Mouse (Mus musculus) intestine, embryonic 16.5 days (tissue): ENCODE measurements at regions not wholly inside any gene's neighbourhood (a gene's known extent, or its start where the extent isn't known, plus 50 kb on each side); places are given as distances from the start of the nearest gene placed in this dataset.

Experiments used
- ATAC-seq: fragments of 200-750 bp; cut with Nextera tagmentation; 2 replicates; pipeline ENCODE4 v1.8.0; 2017; ENCODE audit warnings: moderate TSS enrichment, moderate library complexity
- H3K27ac ChIP-seq: fragments of 300-500 bp; sonication (generic); 2 replicates; pipeline ENCODE4 v1.5.1; 2014; ENCODE audit warnings: mild to moderate bottlenecking, low read length
- H3K27me3 ChIP-seq: fragments of 300-500 bp; sonication (generic); replicated peaks from 2 replicates; pipeline ENCODE4 v1.6.1; 2014; ENCODE audit warnings: low read length, control low read depth, mixed read lengths; ENCODE audit not compliant: control insufficient read depth, insufficient read depth
- H3K36me3 ChIP-seq: fragments of 300-500 bp; sonication (generic); 2 replicates; pipeline ENCODE4 v1.6.1; 2014; ENCODE audit warnings: low read length, control low read depth; ENCODE audit not compliant: control insufficient read depth, insufficient read depth
- H3K4me1 ChIP-seq: fragments of 300-500 bp; sonication (generic); 2 replicates; pipeline ENCODE4 v1.6.1; 2014; ENCODE audit warnings: low read length, control low read depth, mixed read lengths; ENCODE audit not compliant: control insufficient read depth, insufficient read depth
- H3K4me2 ChIP-seq: fragments of 300-500 bp; sonication (generic); 2 replicates; pipeline ENCODE4 v1.6.1; 2014; ENCODE audit warnings: low read depth, low read length, control low read depth
- H3K4me3 ChIP-seq: fragments of 300-500 bp; sonication (generic); 2 replicates; pipeline ENCODE4 v1.5.1; 2014; ENCODE audit warnings: mild to moderate bottlenecking, low read length
- H3K9ac ChIP-seq: fragments of 300-500 bp; sonication (generic); 2 replicates; pipeline ENCODE4 v1.6.1; 2014; ENCODE audit warnings: low read depth, low read length
- H3K9me3 ChIP-seq: fragments of 300-500 bp; sonication (generic); 2 replicates; pipeline ENCODE4 v1.6.1; 2016; ENCODE audit warnings: low read length, control low read depth; ENCODE audit not compliant: control insufficient read depth
- WGBS: fragments of 180-500 bp; shearing (Covaris S2); extraction: QIAGEN DNeasy Blood & Tissue Kit; methylation state at CpG from one replicate; pipeline ENCODE4 v1.1.7; 2014; 5-methylcytosine and 5-hydroxymethylcytosine counted together

- 45% methylated on average over 8 of the region's 8 CpGs for WGBS
- H3K9me3 ChIP-seq, result no peaks in the 10 kb centered on the region
- no peak for ATAC-seq
Observed at GRCm38 (mm10) chr5:128517336-128517735, 83.3 kb upstream of the Fzd10 start.

GRCm38 (mm10) chr5:128515343-128515742, 82.5 kb upstream of the Tmem132d start:
- no peak overlapping the region for H3K9ac ChIP-seq
- H3K4me1 ChIP-seq, result no peaks in the 10 kb centered on the region
- WGBS, result 3% methylated on average over 2 of the region's 2 CpGs
- no peaks in the 10 kb centered on the region for H3K9me3 ChIP-seq
- no peak for ATAC-seq
- no peak overlapping the region for H3K4me3 ChIP-seq
- H3K36me3 ChIP-seq, result no peaks in the 10 kb centered on the region
- H3K4me2 ChIP-seq, result no peak overlapping the region
- H3K27ac ChIP-seq, result no peak overlapping the region
- H3K27me3 ChIP-seq, result 0 out of 2 replicates have a peak, but pooled peaks cover 2% of the 10 kb centered on the region

More at GRCm38 (mm10) chr5:128517336-128517735, 83.3 kb upstream of the Fzd10 start:
- Histone ChIP-seq H3K4me3 (no peak overlapping the region), H3K27me3 (0 out of 2 replicates have a peak, but pooled peaks cover 2% of the 10 kb centered on the region), H3K4me1 (no peaks in the 10 kb centered on the region), H3K36me3 (no peaks in the 10 kb centered on the region), H3K4me2 (no peak overlapping the region), H3K27ac (no peak overlapping the region), H3K9ac (no peak overlapping the region)

- 72% methylated on average over 14 of the region's 14 CpGs for WGBS
- no peak for ATAC-seq
- no peaks in the 10 kb centered on the region for H3K4me1 ChIP-seq
Observed at GRCm38 (mm10) chr5:128513261-128513660, 80.4 kb upstream of the Tmem132d start.

GRCm38 (mm10) chr5:128512606-128513005, 79.7 kb upstream of the Tmem132d start:
- Histone ChIP-seq H3K4me1 (no peaks in the 10 kb centered on the region), H3K27me3 (no peaks in the 10 kb centered on the region), H3K36me3 (no peaks in the 10 kb centered on the region), H3K27ac (no peak overlapping the region), H3K9me3 (0 out of 2 replicates have a peak, but pooled peaks cover 7% of the 10 kb centered on the region), H3K4me2 (no peak overlapping the region), H3K9ac (no peak overlapping the region), H3K4me3 (no peak overlapping the region)
- no peak for ATAC-seq
- 84% methylated on average over 9 of the region's 9 CpGs for WGBS

More at GRCm38 (mm10) chr5:128513261-128513660, 80.4 kb upstream of the Tmem132d start:
- Histone ChIP-seq H3K27me3 (no peaks in the 10 kb centered on the region), H3K9me3 (0 out of 2 replicates have a peak, but pooled peaks cover 7% of the 10 kb centered on the region), H3K36me3 (no peaks in the 10 kb centered on the region), H3K27ac (no peak overlapping the region), H3K4me3 (no peak overlapping the region), H3K9ac (no peak overlapping the region), H3K4me2 (no peak overlapping the region)

GRCm38 (mm10) chr5:128504502-128504901, 71.6 kb upstream of the Tmem132d start:
- Histone ChIP-seq H3K9ac (no peak overlapping the region), H3K36me3 (no peaks in the 10 kb centered on the region), H3K27ac (no peak overlapping the region), H3K4me2 (no peak overlapping the region), H3K27me3 (no peaks in the 10 kb centered on the region), H3K4me1 (no peaks in the 10 kb centered on the region), H3K9me3 (0 out of 2 replicates have a peak, but pooled peaks cover 4% of the 10 kb centered on the region), H3K4me3 (no peak overlapping the region)
- 6% methylated on average over 4 of the region's 4 CpGs for WGBS
- no peak for ATAC-seq

GRCm38 (mm10) chr5:128499488-128499887, 66.6 kb upstream of the Tmem132d start:
- ATAC-seq, result no peak

GRCm38 (mm10) chr5:128499033-128499432, 66.2 kb upstream of the Tmem132d start:
- H3K9ac ChIP-seq, result no peak overlapping the region
- no peak overlapping the region for H3K4me2 ChIP-seq
- no peaks in the 10 kb centered on the region for H3K9me3 ChIP-seq
- H3K4me1 ChIP-seq, result no peaks in the 10 kb centered on the region
- WGBS, result 49% methylated on average over 5 of the region's 5 CpGs
- H3K36me3 ChIP-seq, result no peaks in the 10 kb centered on the region
- H3K4me3 ChIP-seq, result no peak overlapping the region
- no peak for ATAC-seq
- H3K27me3 ChIP-seq, result no peaks in the 10 kb centered on the region
- H3K27ac ChIP-seq, result no peak overlapping the region

More at GRCm38 (mm10) chr5:128499488-128499887, 66.6 kb upstream of the Tmem132d start:
- H3K36me3 ChIP-seq, result no peaks in the 10 kb centered on the region
- no peak overlapping the region for H3K9ac ChIP-seq
- H3K27ac ChIP-seq, result no peak overlapping the region
- H3K4me3 ChIP-seq, result no peak overlapping the region
- no peaks in the 10 kb centered on the region for H3K9me3 ChIP-seq
- WGBS, result 59% methylated on average over 9 of the region's 9 CpGs
- no peaks in the 10 kb centered on the region for H3K27me3 ChIP-seq
- no peaks in the 10 kb centered on the region for H3K4me1 ChIP-seq
- H3K4me2 ChIP-seq, result no peak overlapping the region

GRCm38 (mm10) chr5:128492541-128492940, 59.7 kb upstream of the Tmem132d start:
- H3K27me3 ChIP-seq, result no peaks in the 10 kb centered on the region
- 86% methylated on average over 5 of the region's 5 CpGs for WGBS
- H3K4me1 ChIP-seq, result no peaks in the 10 kb centered on the region
- no peak overlapping the region for H3K4me2 ChIP-seq
- H3K27ac ChIP-seq, result no peak overlapping the region
- H3K9me3 ChIP-seq, result peaks cover 4% of the 10 kb centered on the region; the same call in 1 of the 2 replicates
- no peak overlapping the region for H3K4me3 ChIP-seq
- H3K9ac ChIP-seq, result no peak overlapping the region
- no peaks in the 10 kb centered on the region for H3K36me3 ChIP-seq
- ATAC-seq, result no peak

GRCm38 (mm10) chr5:128491155-128491554, 58.3 kb upstream of the Tmem132d start:
- no peak overlapping the region for H3K9ac ChIP-seq
- H3K9me3 ChIP-seq, result peaks cover 4% of the 10 kb centered on the region; the same call in 1 of the 2 replicates
- no peak overlapping the region for H3K4me2 ChIP-seq
- no peaks in the 10 kb centered on the region for H3K4me1 ChIP-seq
- no peak for ATAC-seq
- H3K36me3 ChIP-seq, result no peaks in the 10 kb centered on the region
- no peak overlapping the region for H3K4me3 ChIP-seq
- no peaks in the 10 kb centered on the region for H3K27me3 ChIP-seq
- no peak overlapping the region for H3K27ac ChIP-seq
- 38% methylated on average over 9 of the region's 9 CpGs for WGBS
